Mouse (Mus musculus) megakaryocyte, embryonic 14.5 days (primary cell): ENCODE measurements around the gene Hebp1.

Experiments used
- FLI1 ChIP-seq: IDR thresholded peaks from 2 replicates; pipeline ENCODE4 v1.6.1; 2012; ENCODE audit warnings: low read length, inconsistent platforms, mixed read lengths
- GATA1 ChIP-seq: IDR thresholded peaks from 3 replicates; pipeline ENCODE4 v1.6.1; 2012; ENCODE audit warnings: mixed read lengths, low read length, inconsistent platforms, borderline replicate concordance

- no peak for TF ChIP-seq FLI1
- no peak for TF ChIP-seq GATA1
These were observed 22.1 kb upstream of the Hebp1 start for GRCm38 (mm10) chr6:135219916-135220315.
